ENCODE assay signal across 16 mouse cellular contexts in the genomic region with DNA sequence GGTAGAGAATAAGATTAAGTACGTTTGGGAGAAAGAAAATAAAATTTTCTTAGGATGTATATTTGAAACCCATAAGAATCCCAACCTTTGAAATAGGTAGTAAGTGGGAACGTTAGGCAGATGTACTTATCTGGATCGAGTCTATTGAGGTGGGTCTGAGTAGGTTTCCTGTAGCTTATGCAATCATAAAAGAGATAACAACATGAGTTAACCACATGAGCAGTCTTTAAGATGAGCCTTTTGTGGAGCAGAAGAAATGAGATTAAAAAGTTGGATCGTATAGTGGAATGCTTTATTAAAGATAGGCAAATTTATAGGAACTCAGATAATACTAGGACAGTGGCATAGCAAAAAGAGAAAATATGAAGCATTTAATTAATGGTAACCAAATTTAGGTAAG.
DNase-seq lines count a peak whose midpoint lies in the region; TF ChIP-seq lines count a peak whose summit lies in the region.
"Had no signal": no experiment of that assay in that cellular context is flagged by ENCODE, and none has a peak within 500 bp of the region (broad histone marks: within the 10 kb centered on the region; RNA-seq: fewer than 3 reads in every experiment).

No protein-coding gene starts in this region.

- H3K9me3 ChIP-seq in MEL (replicated peaks; ENCODE audit: insufficient read depth, low read length) = no peaks in the 10 kb centered on the region

- peak; percentile 54 for DNase-seq in MEL (ENCODE audit: low read depth, low spot score)
- DNase-seq in embryo, embryonic 9.5 days (ENCODE audit: extremely low spot score) = no peak
- DNase-seq: adrenal gland, adult 2 months; adrenal gland, adult 8-10 months; adrenal gland, postnatal 10 days; adrenal gland, postnatal 14 days; adrenal gland, postnatal 25 days; adrenal gland, postnatal 36 days; B cell, adult 2 months; cerebellum, adult 11 months; cerebellum, adult 11-12 months; cerebellum, adult 18-20 months; cerebellum, adult 2 months; cerebellum, adult 8-10 months had no signal

- TF ChIP-seq POLR2A in MEL (IDR thresholded peaks at IDR 0.05; ENCODE audit: control insufficient read depth in 1 of 2, insufficient read depth in 1 of 2, low read depth in 1 of 2, low read length in 2 of 2, poor library complexity in 1 of 2) = no peak

- H3K4me3 ChIP-seq in MEL (ENCODE audit: control insufficient read depth in 1 of 2, insufficient read depth in 1 of 2, low read depth in 2 of 2, low read length in 2 of 2) = peak overlapping the region in 1 of 2 experiments; percentile 11; a peak in 1 of 4 replicates

- TF ChIP-seq EP300 in MEL (IDR thresholded peaks at IDR 0.05; ENCODE audit: low read depth in 1 of 2, low read length in 2 of 2) = peak; percentile 83 to 87

- peaks cover 0 to 17% of the 10 kb centered on the region in 2 experiments; a peak in 2 of 4 replicates for H3K36me3 ChIP-seq in MEL (ENCODE audit: control insufficient read depth in 1 of 2, insufficient read depth in 2 of 2, low read length in 2 of 2)
- H3K36me3 ChIP-seq: G1E had no signal

- no peaks in the 10 kb centered on the region for H3K27me3 ChIP-seq in MEL (ENCODE audit: control insufficient read depth in 1 of 2, insufficient read depth in 2 of 2, low read length in 2 of 2)
- H3K27me3 ChIP-seq: CH12.LX had no signal

- H3K79me2 ChIP-seq in MEL (ENCODE audit: control insufficient read depth, insufficient read depth, low read length, poor library complexity) = no peaks in the 10 kb centered on the region

- TF ChIP-seq CTCF in MEL (IDR thresholded peaks at IDR 0.05 in 2 of 3, conservative IDR thresholded peaks at IDR 0.05 in 1 of 3; ENCODE audit: control insufficient read depth in 1 of 3, insufficient read depth in 1 of 3, low read depth in 2 of 3, low read length in 3 of 3, poor library complexity in 1 of 3, severe bottlenecking in 1 of 3) = no peak

- H3K4me1 ChIP-seq in MEL (ENCODE audit: control insufficient read depth in 1 of 2, insufficient read depth in 2 of 2, low read length in 2 of 2) = peaks cover 12 to 14% of the 10 kb centered on the region in 2 experiments

- peak overlapping the region; percentile 33 for H3K9ac ChIP-seq in MEL (ENCODE audit: control insufficient read depth, low read depth, low read length, poor library complexity, severe bottlenecking)

- TF ChIP-seq RAD21 in MEL (IDR thresholded peaks at IDR 0.05; ENCODE audit: low read depth, low read length) = no peak

- H3K27ac ChIP-seq in MEL (ENCODE audit: control insufficient read depth, low read depth, low read length) = peak overlapping the region; percentile 96

TF ChIP-seq in MEL, 35 proteins besides CTCF, POLR2A, EP300 and RAD21:
- TF ChIP-seq GATA1 (IDR thresholded peaks at IDR 0.05; ENCODE audit: low read depth, low read length) (peak; percentile 80), MAX (IDR thresholded peaks at IDR 0.05; ENCODE audit: low read length) (peak; percentile 36; the same call in 1 of the 2 replicates), MYB (IDR thresholded peaks at IDR 0.05; ENCODE audit: low read depth, low read length) (0 out of 2 replicates have a peak, but pooled peaks have one; percentile 38), USF1 (IDR thresholded peaks at IDR 0.05; ENCODE audit: low read depth, low read length) (peak; percentile 37; the same call in 1 of the 2 replicates), RCOR1 (IDR thresholded peaks at IDR 0.05; ENCODE audit: low read depth, low read length) (peak; percentile 59), ETS1 (IDR thresholded peaks at IDR 0.05; ENCODE audit: low read depth, low read length) (peak; percentile 73), TCF12 (IDR thresholded peaks at IDR 0.05; ENCODE audit: low read depth, low read length) (peak; percentile 82; the same call in 1 of the 2 replicates), MYC (IDR thresholded peaks at IDR 0.05; ENCODE audit: low read depth, low read length) (peak; percentile 48; the same call in 1 of the 2 replicates), KAT2A (conservative IDR thresholded peaks at IDR 0.05; ENCODE audit: low read depth, low read length) (peak; percentile 39; the same call in 1 of the 2 replicates), SIN3A (IDR thresholded peaks at IDR 0.05; ENCODE audit: low read length) (peak; percentile 64), TBP (IDR thresholded peaks at IDR 0.05; ENCODE audit: low read depth, low read length) (no peak), NRF1 (IDR thresholded peaks at IDR 0.05; ENCODE audit: insufficient read depth, low read depth, low read length, poor library complexity, severe bottlenecking) (no peak), NELFE (IDR thresholded peaks at IDR 0.05; ENCODE audit: low read depth, low read length) (no peak), MEF2A (IDR thresholded peaks at IDR 0.05; ENCODE audit: extremely low read depth, insufficient replicate concordance, low read depth, low read length, poor library complexity, severe bottlenecking) (no peak), CHD2 (IDR thresholded peaks at IDR 0.05; ENCODE audit: low read length) (no peak; the same call in 1 of the 2 replicates)
